Mouse (Mus musculus) midbrain, postnatal 0 days (tissue): ENCODE results near the gene D430042O09Rik. TPM values are rescaled to one million over a fixed set of nuclear protein-coding genes. Genes with fewer than 3 reads are reported as not detected.

Experiments
- ATAC-seq: fragments of 200-750 bp; cut with Nextera tagmentation; 2 replicates; pipeline ENCODE4 v1.8.0; 2017; ENCODE audit warnings: moderate number of reproducible peaks, mild to moderate bottlenecking, moderate TSS enrichment, moderate library complexity; ENCODE audit not compliant: low FRiP score
- DNase-seq: peaks from one replicate; pipeline ENCODE4 v3.0.0-alpha.2; 2015; ENCODE audit warnings: low spot score
- H3K27ac ChIP-seq: fragments of 300-500 bp; sonication (generic); 2 replicates; pipeline ENCODE4 v1.5.1; 2014; ENCODE audit warnings: low read depth, mild to moderate bottlenecking, low read length, mixed read lengths
- H3K27me3 ChIP-seq: fragments of 300-500 bp; sonication (generic); 2 replicates; pipeline ENCODE4 v1.6.1; 2014; ENCODE audit warnings: low read length, control low read depth, mixed read lengths; ENCODE audit not compliant: insufficient read depth
- H3K36me3 ChIP-seq: fragments of 300-500 bp; sonication (generic); 2 replicates; pipeline ENCODE4 v1.6.1; 2014; ENCODE audit warnings: low read length, control low read depth, mixed read lengths; ENCODE audit not compliant: insufficient read depth
- H3K4me1 ChIP-seq: fragments of 300-500 bp; sonication (generic); 2 replicates; pipeline ENCODE4 v1.6.1; 2014; ENCODE audit warnings: mild to moderate bottlenecking, control low read depth, antibody characterized with exemption, low read length, mixed read lengths; ENCODE audit not compliant: insufficient read depth
- H3K4me2 ChIP-seq: fragments of 300-500 bp; sonication (generic); 2 replicates; pipeline ENCODE4 v1.6.1; 2014; ENCODE audit warnings: low read depth, mild to moderate bottlenecking, low read length, mixed read lengths; ENCODE audit not compliant: poor library complexity, severe bottlenecking
- H3K4me3 ChIP-seq: fragments of 300-500 bp; sonication (generic); 2 replicates; pipeline ENCODE4 v1.5.1; 2014; ENCODE audit warnings: low read depth, mild to moderate bottlenecking, low read length, moderate library complexity
- H3K9ac ChIP-seq: fragments of 300-500 bp; sonication (generic); replicated peaks from 2 replicates; pipeline ENCODE4 v1.6.1; 2014; ENCODE audit warnings: mild to moderate bottlenecking, low read length, moderate library complexity, mixed read lengths; ENCODE audit not compliant: poor library complexity, severe bottlenecking
- H3K9me3 ChIP-seq: fragments of 300-500 bp; sonication (generic); 2 replicates; pipeline ENCODE4 v1.6.1; 2016; ENCODE audit warnings: low read length, control low read depth
- CTCF ChIP-seq: IDR thresholded peaks from 2 replicates; pipeline ENCODE4 v1.5.1; 2016; ENCODE audit warnings: antibody characterized with exemption, mild to moderate bottlenecking
- WGBS: fragments of 180-500 bp; shearing (Covaris S2); extraction: QIAGEN DNeasy Blood & Tissue Kit; methylation state at CpG from one replicate; pipeline ENCODE4 v1.1.7; 2014; 5-methylcytosine and 5-hydroxymethylcytosine counted together
- polyA plus RNA-seq: library from polyadenylated mRNA; unstranded; fragments of >200 nt; fragmentation: Nextera tagmentation; extraction: Ambion mirVana; gene quantifications from 2 replicates; pipeline ENCODE4 v1.2.1, GENCODE M21; 2015
- total RNA-seq: library from RNA; depleted of rRNA; stranded (reverse); fragments of >200 nt; gene quantifications from 2 replicates; pipeline ENCODE4 v1.2.3, GENCODE M21; 2014

The D430042O09Rik gene
- total and polyA plus RNA-seq, 2 experiments from 2014 or later, result 4.3 to 16.9 TPM

GRCm38 (mm10) chr7:125826425-125826824, 118.7 kb downstream of the D430042O09Rik start:
- no peak overlapping the region for H3K4me3 ChIP-seq
- no peak overlapping the region for H3K4me2 ChIP-seq
- 58% methylated on average over 2 of the region's 2 CpGs for WGBS
- H3K27ac ChIP-seq, result no peak overlapping the region
- no peaks in the 10 kb centered on the region for H3K9me3 ChIP-seq
- DNase-seq (no peak), ATAC-seq (no peak)
- no peaks in the 10 kb centered on the region; the same call in 1 of the 2 replicates for H3K4me1 ChIP-seq
- H3K36me3 ChIP-seq, result no peaks in the 10 kb centered on the region
- TF ChIP-seq CTCF, result no peak
- H3K27me3 ChIP-seq, result no peaks in the 10 kb centered on the region
- no peak overlapping the region for H3K9ac ChIP-seq

- Histone ChIP-seq H3K27me3 (no peaks in the 10 kb centered on the region), H3K4me3 (no peak overlapping the region), H3K9ac (no peak overlapping the region), H3K36me3 (no peaks in the 10 kb centered on the region), H3K4me2 (no peak overlapping the region), H3K4me1 (no peaks in the 10 kb centered on the region; the same call in 1 of the 2 replicates), H3K9me3 (no peaks in the 10 kb centered on the region), H3K27ac (no peak overlapping the region)
- TF ChIP-seq CTCF, result no peak
- WGBS, result 83% methylated on average over 3 of the region's 3 CpGs
- ATAC-seq (no peak), DNase-seq (no peak)
These were observed 119.2 kb downstream of the D430042O09Rik start for GRCm38 (mm10) chr7:125826887-125827286.

GRCm38 (mm10) chr7:125827420-125827819, 119.7 kb downstream of the D430042O09Rik start:
- no peak overlapping the region for H3K4me3 ChIP-seq
- no peaks in the 10 kb centered on the region for H3K36me3 ChIP-seq
- no peaks in the 10 kb centered on the region; the same call in 1 of the 2 replicates for H3K4me1 ChIP-seq
- H3K4me2 ChIP-seq, result no peak overlapping the region
- no peak overlapping the region for H3K9ac ChIP-seq
- no peaks in the 10 kb centered on the region for H3K9me3 ChIP-seq
- ATAC-seq (no peak), DNase-seq (no peak)
- no peaks in the 10 kb centered on the region for H3K27me3 ChIP-seq
- WGBS, result 67% methylated on average over 9 of the region's 9 CpGs
- no peak for TF ChIP-seq CTCF
- no peak overlapping the region for H3K27ac ChIP-seq

DNA sequence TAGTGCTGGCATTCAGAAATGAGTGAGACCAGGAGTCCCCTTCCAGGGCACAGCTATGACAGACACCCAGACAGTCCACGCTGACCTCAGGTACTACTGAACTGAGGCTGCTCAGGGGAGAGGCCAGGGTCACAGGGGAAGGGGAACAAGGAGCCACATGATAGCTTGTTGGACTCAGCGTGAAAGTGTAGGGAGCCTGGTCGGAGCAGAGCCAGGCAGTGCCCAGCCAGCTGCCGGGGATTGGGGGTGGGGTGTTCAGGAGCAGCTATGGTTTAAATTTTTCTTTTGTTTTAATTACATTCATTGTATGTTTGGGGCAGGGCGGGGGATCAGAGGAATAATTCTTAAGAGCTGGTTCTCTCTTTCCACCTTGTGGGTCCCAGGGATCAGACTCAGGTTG, 120.9 kb downstream of the D430042O09Rik start:
- no peak for ATAC-seq
- no peak overlapping the region for H3K4me3 ChIP-seq
- H3K27me3 ChIP-seq, result no peaks in the 10 kb centered on the region
- H3K4me2 ChIP-seq, result no peak overlapping the region
- 0 out of 2 replicates have a peak overlapping the region, but pooled peaks have one; percentile 13 for H3K27ac ChIP-seq
- no peaks in the 10 kb centered on the region; the same call in 1 of the 2 replicates for H3K4me1 ChIP-seq
- DNase-seq, result no peak
- H3K9me3 ChIP-seq, result no peaks in the 10 kb centered on the region
- WGBS, result 75% methylated on average over 5 of the region's 5 CpGs
- no peak for TF ChIP-seq CTCF
- H3K36me3 ChIP-seq, result no peaks in the 10 kb centered on the region
- no peak overlapping the region for H3K9ac ChIP-seq

GRCm38 (mm10) chr7:125829121-125829666, 121.5 kb downstream of the D430042O09Rik start:
- no peaks in the 10 kb centered on the region for H3K9me3 ChIP-seq
- no peaks in the 10 kb centered on the region; the same call in 1 of the 2 replicates for H3K4me1 ChIP-seq
- H3K4me2 ChIP-seq, result no peak overlapping the region
- no peak for ATAC-seq
- WGBS, result 43% methylated on average over 3 of the region's 3 CpGs
- H3K27ac ChIP-seq, result 0 out of 2 replicates have a peak overlapping the region, but pooled peaks have one; percentile 13
- no peak for TF ChIP-seq CTCF
- no peaks in the 10 kb centered on the region for H3K27me3 ChIP-seq
- peak; percentile 75 for DNase-seq
- H3K9ac ChIP-seq, result no peak overlapping the region
- H3K36me3 ChIP-seq, result no peaks in the 10 kb centered on the region
- H3K4me3 ChIP-seq, result no peak overlapping the region

DNA sequence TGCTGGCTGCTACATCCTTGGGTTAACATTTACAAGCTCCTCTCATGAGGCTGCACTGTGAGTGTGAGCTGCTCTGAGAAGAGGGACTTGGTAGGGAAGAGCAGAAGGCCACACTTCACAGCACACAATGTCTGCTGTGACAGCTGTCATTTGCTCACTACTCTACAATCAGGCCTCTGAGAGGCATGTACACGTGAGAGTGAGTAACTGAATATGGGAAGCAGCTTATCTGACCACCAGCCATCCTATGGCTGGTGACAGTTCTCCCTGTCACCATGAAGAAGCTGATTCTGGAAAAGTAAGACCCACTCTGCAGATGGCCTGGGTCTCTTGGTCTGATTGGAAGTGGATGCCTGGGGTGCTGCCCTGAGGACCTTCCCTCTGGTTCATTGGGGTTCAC, 125.1 kb downstream of the D430042O09Rik start:
- Histone ChIP-seq H3K9ac (no peak overlapping the region), H3K36me3 (no peaks in the 10 kb centered on the region), H3K4me3 (no peak overlapping the region), H3K27me3 (no peaks in the 10 kb centered on the region), H3K9me3 (no peaks in the 10 kb centered on the region), H3K4me2 (no peak overlapping the region), H3K4me1 (no peaks in the 10 kb centered on the region; the same call in 1 of the 2 replicates), H3K27ac (no peak overlapping the region)
- DNase-seq (no peak), ATAC-seq (no peak)
- 50% methylated on average over 1 of the region's 1 CpGs for WGBS
- no peak for TF ChIP-seq CTCF
